Mouse (Mus musculus) thymus, adult 2 months (tissue): ENCODE measurements around the gene Cdc25a.

Experiments used
- CTCF ChIP-seq: fragments of 200-500 bp; IDR thresholded peaks from 2 replicates; pipeline ENCODE4 v1.5.1; 2012; ENCODE audit warnings: mild to moderate bottlenecking, control low read depth, low read length, moderate library complexity, borderline replicate concordance; ENCODE audit not compliant: control insufficient read depth, poor library complexity, insufficient read depth; ENCODE audit errors: extremely low read depth
- POLR2A ChIP-seq: fragments of 200-500 bp; IDR thresholded peaks from 2 replicates; pipeline ENCODE4 v1.6.1; 2012; ENCODE audit warnings: mild to moderate bottlenecking, low read length, control low read depth, moderate library complexity; ENCODE audit not compliant: control insufficient read depth, poor library complexity, insufficient read depth; ENCODE audit errors: extremely low read depth

GRCm38 (mm10) chr9:109826181-109826580 is 49.2 kb upstream of the Cdc25a start:
- TF ChIP-seq CTCF (no peak), POLR2A (no peak)
